Mouse (Mus musculus) lung, adult 2 months (tissue): ENCODE data around the gene Ly6g6e.

ENCODE experiments used
- CTCF ChIP-seq: fragments of 200-500 bp; IDR thresholded peaks from 2 replicates; pipeline ENCODE4 v1.5.1; 2011; ENCODE audit warnings: mild to moderate bottlenecking, low read length, control low read depth; ENCODE audit not compliant: insufficient read depth
- POLR2A ChIP-seq: fragments of 200-500 bp; IDR thresholded peaks from 2 replicates; pipeline ENCODE4 v1.6.1; 2011; ENCODE audit warnings: low read depth, mild to moderate bottlenecking, control low read depth, low read length, borderline replicate concordance; ENCODE audit errors: extremely low read depth

DNA sequence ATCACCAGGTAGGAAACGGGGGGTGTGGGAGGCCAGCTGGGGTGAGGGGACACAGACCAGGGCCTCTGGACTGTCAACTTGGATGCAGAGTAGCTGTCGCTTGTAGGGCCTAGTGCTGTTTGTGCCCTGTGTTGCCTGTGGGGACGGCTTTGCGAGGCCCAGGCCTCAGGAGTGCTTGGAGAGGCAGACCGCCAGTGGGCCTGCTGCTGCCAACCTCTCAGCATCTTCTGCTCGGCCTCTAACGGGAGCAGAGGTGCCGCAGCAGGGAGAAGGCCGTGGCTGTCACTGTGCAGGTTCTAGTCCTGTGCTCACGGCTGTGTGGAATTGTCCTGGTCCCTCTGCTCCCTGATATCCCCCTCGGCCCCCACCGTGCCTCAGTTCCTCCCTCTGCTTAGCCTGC lies 19.9 kb downstream of the Ly6g6e start:
- no peak for TF ChIP-seq CTCF
- no peak for TF ChIP-seq POLR2A
